ENCODE assay signal across 9 mouse cellular contexts in genomic region chr17:78917696-78918095, GRCm38 (mm10). TPM values are rescaled to one million over a fixed set of nuclear protein-coding genes. Genes with fewer than 3 reads are reported as not detected.
DNase-seq lines count a peak whose midpoint lies in the region; ATAC-seq lines count a peak whose summit lies in the region.
"Had no signal": no experiment of that assay in that cellular context is flagged by ENCODE, and none has a peak within 500 bp of the region (broad histone marks: within the 10 kb centered on the region; RNA-seq: fewer than 3 reads in every experiment).

No protein-coding gene starts in this region.

- 0 out of 2 replicates have a peak overlapping the region, but pooled peaks have one; percentile 23 for H3K9ac ChIP-seq in limb, embryonic 12.5 days (replicated peaks)
- peak overlapping the region; percentile 79; the same call in 1 of the 2 replicates for H3K9ac ChIP-seq in forebrain, embryonic 14.5 days (ENCODE audit: low read length)
- H3K9ac ChIP-seq in liver, embryonic 11.5 days (ENCODE audit: low read depth, low read length): no peak overlapping the region
- no peak overlapping the region for H3K9ac ChIP-seq in stomach, embryonic 15.5 days

- peak overlapping the region; percentile 7; the same call in 1 of the 2 replicates for H3K4me3 ChIP-seq in limb, embryonic 12.5 days (replicated peaks)
- no peak overlapping the region; the same call in 1 of the 2 replicates for H3K4me3 ChIP-seq in limb, embryonic 10.5 days
- 0 out of 2 replicates have a peak overlapping the region, but pooled peaks have one; percentile 58 for H3K4me3 ChIP-seq in forebrain, embryonic 14.5 days (ENCODE audit: low read depth, low read length)
- peak overlapping the region; percentile 62; the same call in 1 of the 2 replicates for H3K4me3 ChIP-seq in liver, embryonic 11.5 days (ENCODE audit: low read depth, low read length)
- H3K4me3 ChIP-seq in stomach, embryonic 15.5 days (replicated peaks): no peak overlapping the region

- peak overlapping the region; percentile 70 for H3K4me2 ChIP-seq in limb, embryonic 12.5 days
- H3K4me2 ChIP-seq in forebrain, embryonic 14.5 days (ENCODE audit: low read length): peak overlapping the region; percentile 72
- peak overlapping the region; percentile 66 for H3K4me2 ChIP-seq in liver, embryonic 11.5 days
- H3K4me2 ChIP-seq in stomach, embryonic 15.5 days: peak overlapping the region; percentile 67; the same call in 1 of the 2 replicates

- no peak for DNase-seq in limb, embryonic 10.5 days (ENCODE audit: low spot score)
- no peak for DNase-seq in forebrain, embryonic 14.5 days (ENCODE audit: low spot score)
- no peak for DNase-seq in liver, embryonic 11.5 days (ENCODE audit: low spot score)
- DNase-seq in cerebellum, adult 11 months: no peak
- no peak for DNase-seq in gastrocnemius, adult 18-20 months (ENCODE audit: low spot score)
- DNase-seq: lung, postnatal 10 days had no signal

- H3K27ac ChIP-seq in limb, embryonic 12.5 days: no peak overlapping the region
- H3K27ac ChIP-seq in limb, embryonic 10.5 days: no peak overlapping the region
- no peak overlapping the region for H3K27ac ChIP-seq in forebrain, embryonic 14.5 days (ENCODE audit: low read depth, low read length)
- H3K27ac ChIP-seq in liver, embryonic 11.5 days (ENCODE audit: low read depth, low read length): no peak overlapping the region
- H3K27ac ChIP-seq in stomach, embryonic 15.5 days: no peak overlapping the region

- ATAC-seq in limb, embryonic 12.5 days (ENCODE audit: insufficient number of reproducible peaks, insufficient read depth, low FRiP score, low TSS enrichment, low read depth): no peak
- no peak for ATAC-seq in forebrain, embryonic 14.5 days
- no peak for ATAC-seq in liver, embryonic 11.5 days (replicated peaks; ENCODE audit: low FRiP score)
- no peak for ATAC-seq in stomach, embryonic 15.5 days (ENCODE audit: insufficient read depth, low FRiP score, low read depth)

- peaks cover 39% of the 10 kb centered on the region for H3K36me3 ChIP-seq in limb, embryonic 12.5 days
- H3K36me3 ChIP-seq in limb, embryonic 10.5 days: peaks cover 50% of the 10 kb centered on the region
- H3K36me3 ChIP-seq in forebrain, embryonic 14.5 days (ENCODE audit: control insufficient read depth, insufficient read depth, low read length): peaks cover 39% of the 10 kb centered on the region
- peaks cover 11% of the 10 kb centered on the region for H3K36me3 ChIP-seq in liver, embryonic 11.5 days (ENCODE audit: control insufficient read depth, insufficient read depth, low read length)
- peaks cover 9% of the 10 kb centered on the region; the same call in 1 of the 2 replicates for H3K36me3 ChIP-seq in stomach, embryonic 15.5 days

- H3K4me1 ChIP-seq in limb, embryonic 12.5 days (replicated peaks): peaks cover 8% of the 10 kb centered on the region; the same call in 1 of the 2 replicates
- H3K4me1 ChIP-seq in limb, embryonic 10.5 days: peaks cover 16% of the 10 kb centered on the region
- H3K4me1 ChIP-seq in forebrain, embryonic 14.5 days (ENCODE audit: control insufficient read depth, insufficient read depth, low read length): peaks cover 10% of the 10 kb centered on the region; the same call in 1 of the 2 replicates
- peaks cover 10% of the 10 kb centered on the region; the same call in 1 of the 2 replicates for H3K4me1 ChIP-seq in liver, embryonic 11.5 days (replicated peaks; ENCODE audit: control insufficient read depth, insufficient read depth, low read length)
- peaks cover 5% of the 10 kb centered on the region; the same call in 1 of the 2 replicates for H3K4me1 ChIP-seq in stomach, embryonic 15.5 days

- 54% methylated on average over 6 of the region's 6 CpGs for WGBS in limb, embryonic 12.5 days
- WGBS in limb, embryonic 10.5 days: 56% methylated on average over 6 of the region's 6 CpGs
- 45% methylated on average over 6 of the region's 6 CpGs for WGBS in forebrain, embryonic 14.5 days
- 58% methylated on average over 6 of the region's 6 CpGs for WGBS in liver, embryonic 11.5 days
- WGBS in stomach, embryonic 15.5 days: 44% methylated on average over 6 of the region's 6 CpGs

- no peaks in the 10 kb centered on the region for H3K9me3 ChIP-seq in limb, embryonic 12.5 days
- H3K9me3 ChIP-seq in limb, embryonic 10.5 days (replicated peaks): no peaks in the 10 kb centered on the region
- H3K9me3 ChIP-seq in forebrain, embryonic 14.5 days (replicated peaks; ENCODE audit: control insufficient read depth, low read length): no peaks in the 10 kb centered on the region
- no peaks in the 10 kb centered on the region for H3K9me3 ChIP-seq in liver, embryonic 11.5 days (ENCODE audit: control insufficient read depth, low read length)
- no peaks in the 10 kb centered on the region for H3K9me3 ChIP-seq in stomach, embryonic 15.5 days

- no peaks in the 10 kb centered on the region for H3K27me3 ChIP-seq in limb, embryonic 12.5 days
- H3K27me3 ChIP-seq in limb, embryonic 10.5 days (ENCODE audit: low read depth, poor library complexity, severe bottlenecking): no peaks in the 10 kb centered on the region
- no peaks in the 10 kb centered on the region for H3K27me3 ChIP-seq in forebrain, embryonic 14.5 days (replicated peaks; ENCODE audit: control insufficient read depth, insufficient read depth, low read length)
- H3K27me3 ChIP-seq in liver, embryonic 11.5 days (replicated peaks; ENCODE audit: control insufficient read depth, insufficient read depth, low read length): no peaks in the 10 kb centered on the region
- no peaks in the 10 kb centered on the region for H3K27me3 ChIP-seq in stomach, embryonic 15.5 days (replicated peaks)

RNA-seq across cellular contexts. Expression of gene Cebpzos, which starts 1.4 kb away (rescaled TPM):
- polyA plus RNA-seq in limb, embryonic 12.5 days (2016; fragmentation: Nextera tagmentation; extraction: Ambion mirVana): 106 and 107 TPM in 2 replicates
- 87.0 and 91.3 TPM in 2 replicates for polyA plus RNA-seq in limb, embryonic 10.5 days (2016; fragmentation: Nextera tagmentation; extraction: Ambion mirVana)
- 112 and 121 TPM in 2 replicates for polyA plus RNA-seq in forebrain, embryonic 14.5 days (2014; fragmentation: Nextera tagmentation; extraction: Ambion mirVana)
- 80.6 and 95.3 TPM in 2 replicates for polyA plus RNA-seq in liver, embryonic 11.5 days (2014; fragmentation: Nextera tagmentation; extraction: Ambion mirVana)
- polyA plus RNA-seq in stomach, embryonic 15.5 days (2015; fragmentation: Nextera tagmentation; extraction: Ambion mirVana): 113 and 115 TPM in 2 replicates
- 10 to 100 TPM; 40.3 to 41.9 TPM for total RNA-seq in gastrocnemius, adult 18-20 months (2021)

RNA-seq across cellular contexts. Expression of gene Sult6b1, which starts 10.9 kb away (rescaled TPM):
- polyA plus RNA-seq in limb, embryonic 12.5 days (2016; fragmentation: Nextera tagmentation; extraction: Ambion mirVana): 0.10 TPM in 1 of 2 replicates, not detected in the other
- polyA plus RNA-seq in limb, embryonic 10.5 days (2016; fragmentation: Nextera tagmentation; extraction: Ambion mirVana): 0.06 and 0.13 TPM in 2 replicates
- 0.15 and 0.20 TPM in 2 replicates for polyA plus RNA-seq in forebrain, embryonic 14.5 days (2014; fragmentation: Nextera tagmentation; extraction: Ambion mirVana)
- 0.14 TPM in 1 of 2 replicates, not detected in the other for polyA plus RNA-seq in liver, embryonic 11.5 days (2014; fragmentation: Nextera tagmentation; extraction: Ambion mirVana)
- 0.14 and 0.35 TPM in 2 replicates for polyA plus RNA-seq in stomach, embryonic 15.5 days (2015; fragmentation: Nextera tagmentation; extraction: Ambion mirVana)
- not detected for total RNA-seq in gastrocnemius, adult 18-20 months (2021)
- polyA plus RNA-seq: small intestine, adult 2 months had no signal

RNA-seq across cellular contexts. Expression of gene Cebpz, which starts 19.2 kb away (rescaled TPM):
- 70.8 and 73.4 TPM in 2 replicates for polyA plus RNA-seq in limb, embryonic 12.5 days (2016; fragmentation: Nextera tagmentation; extraction: Ambion mirVana)
- 53.8 and 56.1 TPM in 2 replicates for polyA plus RNA-seq in limb, embryonic 10.5 days (2016; fragmentation: Nextera tagmentation; extraction: Ambion mirVana)
- 52.3 and 60.0 TPM in 2 replicates for polyA plus RNA-seq in forebrain, embryonic 14.5 days (2014; fragmentation: Nextera tagmentation; extraction: Ambion mirVana)
- polyA plus RNA-seq in liver, embryonic 11.5 days (2014; fragmentation: Nextera tagmentation; extraction: Ambion mirVana): 73.8 and 74.0 TPM in 2 replicates
- polyA plus RNA-seq in stomach, embryonic 15.5 days (2015; fragmentation: Nextera tagmentation; extraction: Ambion mirVana): 54.3 and 54.4 TPM in 2 replicates
- total RNA-seq in gastrocnemius, adult 18-20 months (2021): 10 to 100 TPM; 25.6 to 28.5 TPM

RNA-seq across cellular contexts. Expression of gene Ndufaf7, which starts 19.2 kb away (rescaled TPM):
- polyA plus RNA-seq in limb, embryonic 12.5 days (2016; fragmentation: Nextera tagmentation; extraction: Ambion mirVana): 50.7 and 59.4 TPM in 2 replicates
- polyA plus RNA-seq in limb, embryonic 10.5 days (2016; fragmentation: Nextera tagmentation; extraction: Ambion mirVana): 47.9 and 48.2 TPM in 2 replicates
- 57.9 and 63.7 TPM in 2 replicates for polyA plus RNA-seq in forebrain, embryonic 14.5 days (2014; fragmentation: Nextera tagmentation; extraction: Ambion mirVana)
- 58.0 and 67.3 TPM in 2 replicates for polyA plus RNA-seq in liver, embryonic 11.5 days (2014; fragmentation: Nextera tagmentation; extraction: Ambion mirVana)
- polyA plus RNA-seq in stomach, embryonic 15.5 days (2015; fragmentation: Nextera tagmentation; extraction: Ambion mirVana): 51.7 and 57.7 TPM in 2 replicates
- total RNA-seq in gastrocnemius, adult 18-20 months (2021): 10 to 100 TPM; 22.6 to 28.5 TPM

RNA-seq across cellular contexts. Expression of gene Eif2ak2, which starts 35.3 kb away (rescaled TPM):
- polyA plus RNA-seq in limb, embryonic 12.5 days (2016; fragmentation: Nextera tagmentation; extraction: Ambion mirVana): 16.1 TPM in 2 replicates
- 6.9 and 9.9 TPM in 2 replicates for polyA plus RNA-seq in limb, embryonic 10.5 days (2016; fragmentation: Nextera tagmentation; extraction: Ambion mirVana)
- 2.4 and 2.5 TPM in 2 replicates for polyA plus RNA-seq in forebrain, embryonic 14.5 days (2014; fragmentation: Nextera tagmentation; extraction: Ambion mirVana)
- polyA plus RNA-seq in liver, embryonic 11.5 days (2014; fragmentation: Nextera tagmentation; extraction: Ambion mirVana): 8.2 and 8.3 TPM in 2 replicates
- 16.0 and 16.4 TPM in 2 replicates for polyA plus RNA-seq in stomach, embryonic 15.5 days (2015; fragmentation: Nextera tagmentation; extraction: Ambion mirVana)
- 1 to 10 TPM; 2.8 to 3.3 TPM for total RNA-seq in gastrocnemius, adult 18-20 months (2021)

Comparison
In these comparisons a context has a peak if more than half of its experiments do, and no peak if none do; other contexts are left out.
1. H3K4me3 ChIP-seq: peak in limb, embryonic 12.5 days (single experiment), forebrain, embryonic 14.5 days (single experiment) and liver, embryonic 11.5 days (single experiment); none in limb, embryonic 10.5 days (single experiment) and stomach, embryonic 15.5 days (single experiment).
2. H3K9ac ChIP-seq: peak in limb, embryonic 12.5 days (single experiment) and forebrain, embryonic 14.5 days (single experiment); none in liver, embryonic 11.5 days (single experiment) and stomach, embryonic 15.5 days (single experiment).
3. Peak in every context shown above with its lines, with median percentiles within 50 percentile points of each other: H3K4me2 ChIP-seq.